Mouse (Mus musculus): ENCODE results near the gene Rgs3. TPM values are rescaled to one million over a fixed set of nuclear protein-coding genes. Genes with fewer than 3 reads are reported as not detected.

The Rgs3 gene
- total and polyA plus RNA-seq, 3 experiments, result not detected

GRCm38 (mm10) chr4:62643401-62643800 is 83.8 kb downstream of the Rgs3 start:
- no peak overlapping the region for H3K27ac ChIP-seq (ENCODE audit: control insufficient read depth, low read depth, low read length)
- H3K4me1 ChIP-seq (ENCODE audit: control insufficient read depth in 1 of 2, insufficient read depth in 2 of 2, low read length in 2 of 2), result no peaks in the 10 kb centered on the region
- no peaks in the 10 kb centered on the region for H3K79me2 ChIP-seq (ENCODE audit: control insufficient read depth, insufficient read depth, low read length, poor library complexity)
- TF ChIP-seq CTCF (IDR thresholded peaks at IDR 0.05 in 2 of 3, conservative IDR thresholded peaks at IDR 0.05 in 1 of 3; ENCODE audit: control insufficient read depth in 1 of 3, insufficient read depth in 1 of 3, low read depth in 2 of 3, low read length in 3 of 3, poor library complexity in 1 of 3, severe bottlenecking in 1 of 3) (no peak), HCFC1 (IDR thresholded peaks at IDR 0.05; ENCODE audit: low read depth, low read length) (no peak), SIN3A (IDR thresholded peaks at IDR 0.05; ENCODE audit: low read length) (no peak), ZC3H11A (IDR thresholded peaks at IDR 0.05; ENCODE audit: low read depth, low read length) (no peak), ZMIZ1 (IDR thresholded peaks at IDR 0.05; ENCODE audit: low read depth, low read length) (no peak), MEF2A (IDR thresholded peaks at IDR 0.05; ENCODE audit: extremely low read depth, insufficient replicate concordance, low read depth, low read length, poor library complexity, severe bottlenecking) (no peak), JUND (IDR thresholded peaks at IDR 0.05; ENCODE audit: low read depth, low read length) (no peak), E2F4 (IDR thresholded peaks at IDR 0.05; ENCODE audit: borderline replicate concordance, low read depth, low read length) (no peak), MXI1 (IDR thresholded peaks at IDR 0.05; ENCODE audit: low read depth, low read length) (no peak)
- no peaks in the 10 kb centered on the region for H3K27me3 ChIP-seq (ENCODE audit: control insufficient read depth in 1 of 2, insufficient read depth in 2 of 2, low read length in 2 of 2)
- H3K9me3 ChIP-seq (replicated peaks; ENCODE audit: insufficient read depth, low read length), result no peaks in the 10 kb centered on the region
- DNase-seq (ENCODE audit: low read depth, low spot score), result no peak
- H3K9ac ChIP-seq (ENCODE audit: control insufficient read depth, low read depth, low read length, poor library complexity, severe bottlenecking), result no peak overlapping the region
- no peaks in the 10 kb centered on the region for H3K36me3 ChIP-seq (ENCODE audit: control insufficient read depth in 1 of 2, insufficient read depth in 2 of 2, low read length in 2 of 2)
- H3K4me3 ChIP-seq (ENCODE audit: control insufficient read depth in 1 of 2, insufficient read depth in 1 of 2, low read depth in 2 of 2, low read length in 2 of 2), result no peak overlapping the region

- no peak overlapping the region for H3K4me3 ChIP-seq (ENCODE audit: control insufficient read depth in 1 of 2, insufficient read depth in 1 of 2, low read depth in 2 of 2, low read length in 2 of 2)
- DNase-seq (ENCODE audit: low read depth, low spot score), result no peak
- no peak overlapping the region for H3K27ac ChIP-seq (ENCODE audit: control insufficient read depth, low read depth, low read length)
- H3K9me3 ChIP-seq (replicated peaks; ENCODE audit: insufficient read depth, low read length), result no peaks in the 10 kb centered on the region
- no peaks in the 10 kb centered on the region for H3K79me2 ChIP-seq (ENCODE audit: control insufficient read depth, insufficient read depth, low read length, poor library complexity)
- no peaks in the 10 kb centered on the region for H3K27me3 ChIP-seq (ENCODE audit: control insufficient read depth in 1 of 2, insufficient read depth in 2 of 2, low read length in 2 of 2)
- H3K9ac ChIP-seq (ENCODE audit: control insufficient read depth, low read depth, low read length, poor library complexity, severe bottlenecking), result no peak overlapping the region
- no peaks in the 10 kb centered on the region for H3K4me1 ChIP-seq (ENCODE audit: control insufficient read depth in 1 of 2, insufficient read depth in 2 of 2, low read length in 2 of 2)
- no peaks in the 10 kb centered on the region for H3K36me3 ChIP-seq (ENCODE audit: control insufficient read depth in 1 of 2, insufficient read depth in 2 of 2, low read length in 2 of 2)
- no peak for TF ChIP-seq USF1 (IDR thresholded peaks at IDR 0.05; ENCODE audit: low read depth, low read length)
- TF ChIP-seq CHD1 (IDR thresholded peaks at IDR 0.05; ENCODE audit: low read depth, low read length), result no peak
- no peak for TF ChIP-seq GATA1 (IDR thresholded peaks at IDR 0.05; ENCODE audit: low read depth, low read length)
- no peak for TF ChIP-seq MAX (IDR thresholded peaks at IDR 0.05; ENCODE audit: low read length)
- TF ChIP-seq CHD2 (IDR thresholded peaks at IDR 0.05; ENCODE audit: low read length), result no peak
- no peak for TF ChIP-seq POLR2A (IDR thresholded peaks at IDR 0.05; ENCODE audit: control insufficient read depth in 1 of 2, insufficient read depth in 1 of 2, low read depth in 1 of 2, low read length in 2 of 2, poor library complexity in 1 of 2)
- TF ChIP-seq HCFC1 (IDR thresholded peaks at IDR 0.05; ENCODE audit: low read depth, low read length), result no peak
- TF ChIP-seq ETS1 (IDR thresholded peaks at IDR 0.05; ENCODE audit: low read depth, low read length), result no peak
- no peak for TF ChIP-seq NELFE (IDR thresholded peaks at IDR 0.05; ENCODE audit: low read depth, low read length)
- no peak for TF ChIP-seq NRF1 (IDR thresholded peaks at IDR 0.05; ENCODE audit: insufficient read depth, low read depth, low read length, poor library complexity, severe bottlenecking)
- no peak for TF ChIP-seq TBP (IDR thresholded peaks at IDR 0.05; ENCODE audit: low read depth, low read length)
- TF ChIP-seq TAL1 (IDR thresholded peaks at IDR 0.05; ENCODE audit: low read length), result no peak
- no peak for TF ChIP-seq ZC3H11A (IDR thresholded peaks at IDR 0.05; ENCODE audit: low read depth, low read length)
- no peak for TF ChIP-seq GABPA (IDR thresholded peaks at IDR 0.05; ENCODE audit: low read depth, low read length)
- no peak for TF ChIP-seq USF2 (IDR thresholded peaks at IDR 0.05; ENCODE audit: borderline replicate concordance in 1 of 2, insufficient read depth in 1 of 2, low read depth in 1 of 2, low read length in 2 of 2)
- no peak for TF ChIP-seq MAZ (IDR thresholded peaks at IDR 0.05; ENCODE audit: low read depth, low read length)
- no peak for TF ChIP-seq POLR2AphosphoS2 (IDR thresholded peaks at IDR 0.05; ENCODE audit: low read length)
Observed at GRCm38 (mm10) chr4:62644031-62644793, 84.6 kb downstream of the Rgs3 start.
